Mouse (Mus musculus) CH12.LX (cell line): Measurements from ENCODE around the gene Mdk. TPM values are rescaled to one million over a fixed set of nuclear protein-coding genes. Genes with fewer than 3 reads are reported as not detected.

ENCODE experiments used
- DNase-seq: peaks from one replicate; pipeline ENCODE4 v3.0.0-alpha.2; 2013; ENCODE audit errors: extremely low read depth
- H3K27ac ChIP-seq: 2 replicates; pipeline ENCODE4 v1.5.1; 2012; ENCODE audit warnings: low read depth, mild to moderate bottlenecking, control low read depth, moderate library complexity; ENCODE audit not compliant: insufficient read depth
- H3K27me3 ChIP-seq: replicated peaks from 2 replicates; pipeline ENCODE3; 2012; ENCODE audit warnings: inconsistent platforms
- H3K36me3 ChIP-seq, 2 experiments: replicated peaks in 1 of 2; 2 replicates each; pipeline versions ENCODE3 to v1.6.1; 2012; ENCODE audit warnings: inconsistent platforms in 1 of 2, low read length in 1 of 2, mild to moderate bottlenecking in 1 of 2, mixed read lengths in 1 of 2, moderate library complexity in 1 of 2; ENCODE audit not compliant: control insufficient read depth in 1 of 2, insufficient read depth in 1 of 2
- H3K4me1 ChIP-seq, 2 experiments: 2 replicates each; pipeline ENCODE4 v1.6.1; 2012; ENCODE audit warnings: inconsistent platforms in 1 of 2, moderate library complexity in 1 of 2; ENCODE audit not compliant: insufficient read depth in 2 of 2, control insufficient read depth in 1 of 2
- H3K4me2 ChIP-seq: 2 replicates; pipeline ENCODE4 v1.6.1; 2012; ENCODE audit warnings: low read depth, mild to moderate bottlenecking, control low read depth; ENCODE audit not compliant: poor library complexity, insufficient read depth, severe bottlenecking
- H3K4me3 ChIP-seq, 3 experiments: fragments of 150-350 bp in 1 of 3; sonication (generic) in 1 of 3; replicated peaks in 1 of 3; 2 replicates each; pipeline versions ENCODE3 to v1.5.1; 2011 to 2012; ENCODE audit warnings: low read depth in 2 of 3, low read length in 2 of 3, mild to moderate bottlenecking in 2 of 3, moderate library complexity in 2 of 3, control low read depth in 1 of 3, improper control_type of control experiment in 1 of 3, inconsistent platforms in 1 of 3, mixed read lengths in 1 of 3; ENCODE audit not compliant: poor library complexity in 1 of 3
- H3K79me2 ChIP-seq: replicated peaks from 2 replicates; pipeline ENCODE4 v1.6.1; 2012; ENCODE audit warnings: mild to moderate bottlenecking, moderate library complexity; ENCODE audit not compliant: control insufficient read depth, poor library complexity, insufficient read depth, severe bottlenecking; ENCODE audit errors: extremely low read depth
- H3K9ac ChIP-seq: 2 replicates; pipeline ENCODE4 v1.6.1; 2012; ENCODE audit warnings: low read depth, mild to moderate bottlenecking, control low read depth, moderate library complexity; ENCODE audit not compliant: insufficient read depth
- H3K9me3 ChIP-seq: replicated peaks from 2 replicates; pipeline ENCODE3; 2012; ENCODE audit warnings: low read length, inconsistent platforms, mixed read lengths
- E2F4 ChIP-seq: IDR thresholded peaks from 2 replicates; pipeline ENCODE4 v1.6.1; 2011; ENCODE audit warnings: low read depth, low read length, improper control_type of control experiment; ENCODE audit not compliant: insufficient replicate concordance
- ELF1 ChIP-seq: IDR thresholded peaks from 2 replicates; pipeline ENCODE4 v1.6.1; 2014; ENCODE audit warnings: low read depth, mild to moderate bottlenecking, inconsistent platforms, low read length, improper control_type of control experiment
- ETS1 ChIP-seq: conservative IDR thresholded peaks from 2 replicates; pipeline ENCODE4 v1.6.1; 2012; ENCODE audit warnings: low read depth, mild to moderate bottlenecking, inconsistent platforms, low read length, improper control_type of control experiment, moderate library complexity
- IRF4 ChIP-seq: IDR thresholded peaks from 2 replicates; pipeline ENCODE4 v1.6.1; 2014; ENCODE audit warnings: low read depth, mild to moderate bottlenecking, inconsistent platforms, low read length, improper control_type of control experiment
- MAFK ChIP-seq: IDR thresholded peaks from 2 replicates; pipeline ENCODE4 v1.6.1; 2011; ENCODE audit warnings: low read length, improper control_type of control experiment; ENCODE audit not compliant: insufficient replicate concordance
- MXI1 ChIP-seq: IDR thresholded peaks from 2 replicates; pipeline ENCODE4 v1.6.1; 2011; ENCODE audit warnings: mild to moderate bottlenecking, low read depth, low read length, improper control_type of control experiment
- MYC ChIP-seq: IDR thresholded peaks from 2 replicates; pipeline ENCODE4 v1.6.1; 2011; ENCODE audit warnings: low read depth, mild to moderate bottlenecking, improper control_type of control experiment, low read length
- NELFE ChIP-seq: IDR thresholded peaks from 2 replicates; pipeline ENCODE4 v1.6.1; 2011; ENCODE audit warnings: low read depth, low read length, improper control_type of control experiment
- POLR2A ChIP-seq: IDR thresholded peaks from 2 replicates; pipeline ENCODE4 v1.6.1; 2011; ENCODE audit warnings: low read depth, mild to moderate bottlenecking, improper control_type of control experiment, low read length
- RAD21 ChIP-seq: IDR thresholded peaks from 2 replicates; pipeline ENCODE4 v1.6.1; 2011; ENCODE audit warnings: low read depth, mild to moderate bottlenecking, low read length, improper control_type of control experiment, moderate library complexity
- SIN3A ChIP-seq: IDR thresholded peaks from 2 replicates; pipeline ENCODE4 v1.6.1; 2012; ENCODE audit warnings: low read length, improper control_type of control experiment, inconsistent platforms
- SMC3 ChIP-seq: IDR thresholded peaks from 2 replicates; pipeline ENCODE4 v1.6.1; 2011; ENCODE audit warnings: low read depth, low read length, improper control_type of control experiment
- TBP ChIP-seq: conservative IDR thresholded peaks from 2 replicates; pipeline ENCODE4 v1.6.1; 2011; ENCODE audit warnings: low read depth, low read length, improper control_type of control experiment
- TCF12 ChIP-seq: IDR thresholded peaks from 2 replicates; pipeline ENCODE4 v1.6.1; 2014; ENCODE audit warnings: low read depth, mild to moderate bottlenecking, inconsistent platforms, low read length, improper control_type of control experiment
- UBTF ChIP-seq: IDR thresholded peaks from 2 replicates; pipeline ENCODE4 v1.6.1; 2012; ENCODE audit warnings: low read depth, mild to moderate bottlenecking, inconsistent platforms, low read length, improper control_type of control experiment, moderate library complexity
- ZC3H11A ChIP-seq: IDR thresholded peaks from 2 replicates; pipeline ENCODE4 v1.6.1; 2012; ENCODE audit warnings: low read depth, mild to moderate bottlenecking, inconsistent platforms, low read length, improper control_type of control experiment
- ZNF384 ChIP-seq: IDR thresholded peaks from 2 replicates; pipeline ENCODE4 v1.6.1; 2012; ENCODE audit warnings: low read depth, low read length, improper control_type of control experiment, inconsistent platforms
- dilution Hi-C: fragments of 300-500 bp; cut with MboI; formaldehyde crosslinking; loops from 2 replicates; pipeline ENCODE4 v1.14.3; 2020; ENCODE audit warnings: low sequenced_read_pairs; ENCODE audit not compliant: extremely low pct_unique_long_range_greater_than_20kb, extremely low pct_ligation_motif_present
- in situ Hi-C: fragments of 300-500 bp; cut with MboI; formaldehyde crosslinking; loops from 3 replicates; pipeline ENCODE4 v1.14.3; 2019; ENCODE audit warnings: low sequenced_read_pairs, low pct_ligation_motif_present, low pct_unique_long_range_greater_than_20kb, mixed read lengths
- polyA plus RNA-seq: library from polyadenylated mRNA; unstranded; fragments of >175 nt; gene quantifications from 2 replicates; pipeline ENCODE4 v1.2.1, GENCODE M21; 2012; ENCODE audit warnings: low read depth; ENCODE audit not compliant: insufficient read length
- total RNA-seq, 2 experiments: library from RNA; depleted of rRNA; stranded (reverse); fragments of 300-350 nt in 1 of 2; fragments of >200 nt in 1 of 2; gene quantifications; 2 replicates each; pipeline ENCODE4 v1.2.3; 2012 to 2014

The Mdk gene
- total and polyA plus RNA-seq, 3 experiments: 0.25 to 2.4 (median 0.34) TPM

GRCm38 (mm10) chr2:91971231-91972097 is 39.4 kb upstream of the Mdk start:
- H3K4me3 ChIP-seq: no peak overlapping the region
- dilution Hi-C loops: no loop called here
- peaks cover 30% of the 10 kb centered on the region for H3K27me3 ChIP-seq
- no peak overlapping the region for H3K27ac ChIP-seq
- no peak for DNase-seq
- H3K36me3 ChIP-seq: no peaks in the 10 kb centered on the region
- no peak overlapping the region for H3K9ac ChIP-seq
- TF ChIP-seq IRF4 (no peak), RAD21 (no peak), SIN3A (no peak), MYC (no peak)
- H3K4me2 ChIP-seq: no peak overlapping the region
- in situ Hi-C loops: no loop called here
- no peaks in the 10 kb centered on the region for H3K79me2 ChIP-seq
- no peaks in the 10 kb centered on the region for H3K9me3 ChIP-seq
- H3K4me1 ChIP-seq: peaks cover 3 to 8% of the 10 kb centered on the region in 2 experiments; a peak in 3 of 4 replicates

- TF ChIP-seq SIN3A (no peak), TCF12 (no peak), ETS1 (no peak), ZC3H11A (no peak), TBP (no peak), NELFE (no peak), UBTF (no peak), ELF1 (no peak), SMC3 (no peak), POLR2A (no peak), MXI1 (no peak), IRF4 (no peak), MAFK (no peak), ZNF384 (no peak), E2F4 (no peak)
- no peaks in the 10 kb centered on the region for H3K36me3 ChIP-seq
- H3K4me3 ChIP-seq: no peak overlapping the region
- H3K4me1 ChIP-seq: peaks cover 12 to 33% of the 10 kb centered on the region in 2 experiments
- no peak for DNase-seq
- no peak overlapping the region for H3K27ac ChIP-seq
- peaks cover 24% of the 10 kb centered on the region for H3K27me3 ChIP-seq
- dilution Hi-C loops (no loop called here), in situ Hi-C loops (no loop called here)
- no peak overlapping the region for H3K4me2 ChIP-seq
- no peaks in the 10 kb centered on the region for H3K9me3 ChIP-seq
- no peak overlapping the region for H3K9ac ChIP-seq
- peaks cover 8% of the 10 kb centered on the region for H3K79me2 ChIP-seq
Measured at GRCm38 (mm10) chr2:91967962-91968361, 35.9 kb upstream of the Mdk start.
